ENCODE assay signal across 9 mouse cellular contexts in genomic region chr4:81727735-81728581, GRCm38 (mm10).
DNase-seq lines count a peak whose midpoint lies in the region; ATAC-seq and TF ChIP-seq lines count a peak whose summit lies in the region.
"Had no signal": no experiment of that assay in that cellular context is flagged by ENCODE, and none has a peak within 500 bp of the region (broad histone marks: within the 10 kb centered on the region; RNA-seq: fewer than 3 reads in every experiment).

No protein-coding gene starts in this region.

- H3K9ac ChIP-seq in forebrain, embryonic 15.5 days (replicated peaks), result peak overlapping the region; percentile 10; the same call in 1 of the 2 replicates
- H3K9ac ChIP-seq in hindbrain, postnatal 0 days (replicated peaks; ENCODE audit: low read length), result no peak overlapping the region
- H3K9ac ChIP-seq in liver, embryonic 12.5 days, result no peak overlapping the region

- no peaks in the 10 kb centered on the region for H3K36me3 ChIP-seq in forebrain, embryonic 15.5 days
- H3K36me3 ChIP-seq in hindbrain, postnatal 0 days (ENCODE audit: insufficient read depth, low read length), result no peaks in the 10 kb centered on the region
- no peaks in the 10 kb centered on the region for H3K36me3 ChIP-seq in liver, embryonic 12.5 days

- H3K27me3 ChIP-seq in cerebellum, adult 2 months (ENCODE audit: control insufficient read depth, insufficient read depth, low read length), result no peaks in the 10 kb centered on the region
- no peaks in the 10 kb centered on the region for H3K27me3 ChIP-seq in forebrain, embryonic 15.5 days
- H3K27me3 ChIP-seq in hindbrain, postnatal 0 days (ENCODE audit: insufficient read depth, low read length), result no peaks in the 10 kb centered on the region
- no peaks in the 10 kb centered on the region for H3K27me3 ChIP-seq in liver, embryonic 12.5 days (replicated peaks)

- no peak for TF ChIP-seq CTCF in cerebellum, adult 2 months (IDR thresholded peaks at IDR 0.05; ENCODE audit: borderline replicate concordance, insufficient read depth, low read depth, low read length)
- TF ChIP-seq CTCF in hindbrain, postnatal 0 days (IDR thresholded peaks at IDR 0.05; ENCODE audit: low read depth), result no peak

- WGBS in cerebellum, adult 2 months, result 40% methylated on average over 12 of the region's 12 CpGs
- WGBS in forebrain, embryonic 15.5 days, result 13% methylated on average over 12 of the region's 12 CpGs
- 20% methylated on average over 12 of the region's 12 CpGs for WGBS in hindbrain, postnatal 0 days
- WGBS in liver, embryonic 12.5 days (ENCODE audit: insufficient replicate concordance), result 62% methylated on average over 12 of the region's 12 CpGs

- peaks cover 10% of the 10 kb centered on the region; the same call in 1 of the 2 replicates for H3K4me1 ChIP-seq in cerebellum, adult 2 months (ENCODE audit: control insufficient read depth, insufficient read depth, low read length)
- peaks cover 25% of the 10 kb centered on the region for H3K4me1 ChIP-seq in forebrain, embryonic 15.5 days
- peaks cover 4% of the 10 kb centered on the region; the same call in 1 of the 2 replicates for H3K4me1 ChIP-seq in hindbrain, postnatal 0 days (ENCODE audit: insufficient read depth, low read length)
- H3K4me1 ChIP-seq in liver, embryonic 12.5 days, result no peaks in the 10 kb centered on the region

- DNase-seq in cerebellum, adult 2 months, result peak in 1 of 2 experiments; percentile 33
- DNase-seq in cerebellum, adult 8-10 months, result no peak
- peak; percentile 25 for DNase-seq in 3T3-L1 (ENCODE audit: low read depth, low spot score)
- DNase-seq in hindbrain, postnatal 0 days (ENCODE audit: low spot score), result peak; percentile 68
- no peak for DNase-seq in ovary, adult 18-20 months (ENCODE audit: low spot score)
- DNase-seq in gastrocnemius, postnatal 10 days, result no peak

- ATAC-seq in forebrain, embryonic 15.5 days (replicated peaks), result peak; percentile 63
- ATAC-seq in hindbrain, postnatal 0 days, result peak; percentile 72
- ATAC-seq in liver, embryonic 12.5 days, result no peak

- peak overlapping the region; percentile 98 for H3K27ac ChIP-seq in cerebellum, adult 2 months (ENCODE audit: insufficient read depth, low read length)
- H3K27ac ChIP-seq in forebrain, embryonic 15.5 days (replicated peaks), result peak overlapping the region; percentile 86
- H3K27ac ChIP-seq in hindbrain, postnatal 0 days, result peak overlapping the region; percentile 86
- H3K27ac ChIP-seq in liver, embryonic 12.5 days, result no peak overlapping the region
- H3K27ac ChIP-seq: left cerebral cortex, adult 2 months had no signal

- no peak overlapping the region for H3K4me3 ChIP-seq in cerebellum, adult 2 months (replicated peaks; ENCODE audit: insufficient read depth, low read depth, low read length)
- H3K4me3 ChIP-seq in forebrain, embryonic 15.5 days, result no peak overlapping the region
- H3K4me3 ChIP-seq in hindbrain, postnatal 0 days (ENCODE audit: low read length), result no peak overlapping the region
- no peak overlapping the region for H3K4me3 ChIP-seq in liver, embryonic 12.5 days
- H3K4me3 ChIP-seq: left cerebral cortex, adult 2 months had no signal

- H3K9me3 ChIP-seq in forebrain, embryonic 15.5 days, result no peaks in the 10 kb centered on the region
- no peaks in the 10 kb centered on the region for H3K9me3 ChIP-seq in hindbrain, postnatal 0 days (ENCODE audit: low read length)
- H3K9me3 ChIP-seq in liver, embryonic 12.5 days (replicated peaks), result no peaks in the 10 kb centered on the region

- peak overlapping the region; percentile 39 for H3K4me2 ChIP-seq in forebrain, embryonic 15.5 days (replicated peaks)
- peak overlapping the region; percentile 39 for H3K4me2 ChIP-seq in hindbrain, postnatal 0 days (ENCODE audit: low read depth, low read length)
- H3K4me2 ChIP-seq in liver, embryonic 12.5 days, result no peak overlapping the region

- TF ChIP-seq POLR2A in cerebellum, adult 2 months (IDR thresholded peaks at IDR 0.05; ENCODE audit: borderline replicate concordance, insufficient read depth, low read length), result no peak

Comparison
In these comparisons a context has a peak if more than half of its experiments do, and no peak if none do; other contexts are left out.
1. DNase-seq: peak in 3T3-L1 (single experiment) and hindbrain, postnatal 0 days (single experiment); none in cerebellum, adult 8-10 months (single experiment), ovary, adult 18-20 months (single experiment) and gastrocnemius, postnatal 10 days (single experiment).